Mouse (Mus musculus) lung, adult 2 months (tissue): ENCODE data around the gene D1Pas1.

Experiments
- CTCF ChIP-seq: fragments of 200-500 bp; IDR thresholded peaks from 2 replicates; pipeline ENCODE4 v1.5.1; 2011; ENCODE audit warnings: mild to moderate bottlenecking, low read length, control low read depth; ENCODE audit not compliant: insufficient read depth
- POLR2A ChIP-seq: fragments of 200-500 bp; IDR thresholded peaks from 2 replicates; pipeline ENCODE4 v1.6.1; 2011; ENCODE audit warnings: low read depth, mild to moderate bottlenecking, control low read depth, low read length, borderline replicate concordance; ENCODE audit errors: extremely low read depth

- no peak for TF ChIP-seq POLR2A
- TF ChIP-seq CTCF = no peak
These were observed 37.1 kb downstream of the D1Pas1 start for GRCm38 (mm10) chr1:187004306-187004705.
